Mouse (Mus musculus) ES-CJ7 (cell line): ENCODE measurements around the gene Hnf1b.
A peak's percentile ranks its signal among the peaks of the same experiment; 100 is the strongest.

ENCODE experiments used
- DNase-seq: peaks from one replicate; pipeline ENCODE4 v3.0.0; 2011; ENCODE audit warnings: low read depth, low spot score

Gene Hnf1b

GRCm38 (mm10) chr11:83849529-83850335 lies at the start of gene Hnf1b:
Gene Hnf1b, plus strand, starts transcription at chr11:83850063.
- peak; percentile 23 for DNase-seq

- peak; percentile 68 for DNase-seq
Measured at GRCm38 (mm10) chr11:83802166-83802565, 47.7 kb upstream of the Hnf1b start.

- no peak for DNase-seq
Measured at GRCm38 (mm10) chr11:83802581-83802980, 47.3 kb upstream of the Hnf1b start.

- no peak for DNase-seq
Measured at GRCm38 (mm10) chr11:83810441-83810840, 39.4 kb upstream of the Hnf1b start.

GRCm38 (mm10) chr11:83815191-83815590 lies 34.7 kb upstream of the Hnf1b start:
- no peak for DNase-seq

- peak; percentile 81 for DNase-seq
Measured at GRCm38 (mm10) chr11:83815628-83816027, 34.2 kb upstream of the Hnf1b start.

GRCm38 (mm10) chr11:83817048-83817447 lies 32.8 kb upstream of the Hnf1b start:
- no peak for DNase-seq

GRCm38 (mm10) chr11:83817994-83818393 lies 31.9 kb upstream of the Hnf1b start:
- DNase-seq, result no peak

- no peak for DNase-seq
Measured at GRCm38 (mm10) chr11:83818591-83819127, 31.2 kb upstream of the Hnf1b start.

GRCm38 (mm10) chr11:83819806-83820483 lies 29.9 kb upstream of the Hnf1b start:
- DNase-seq, result no peak

- no peak for DNase-seq
Measured at GRCm38 (mm10) chr11:83826142-83826541, 23.7 kb upstream of the Hnf1b start.

- no peak for DNase-seq
Measured at GRCm38 (mm10) chr11:83828553-83829142, 21.2 kb upstream of the Hnf1b start.

- DNase-seq, result peak; percentile 75
Measured at GRCm38 (mm10) chr11:83832389-83832788, 17.5 kb upstream of the Hnf1b start.

GRCm38 (mm10) chr11:83833517-83833916 lies 16.3 kb upstream of the Hnf1b start:
- no peak for DNase-seq

- no peak for DNase-seq
Measured at GRCm38 (mm10) chr11:83833959-83834496, 15.8 kb upstream of the Hnf1b start.

GRCm38 (mm10) chr11:83839451-83839850 lies 10.4 kb upstream of the Hnf1b start:
- no peak for DNase-seq

- no peak for DNase-seq
Measured at GRCm38 (mm10) chr11:83843534-83843933, 6.3 kb upstream of the Hnf1b start.

GRCm38 (mm10) chr11:83850586-83851272 lies 866 bp downstream of the Hnf1b start:
- DNase-seq, result peak; percentile 48

- peak; percentile 27 for DNase-seq
Measured at GRCm38 (mm10) chr11:83851273-83852015, 1.6 kb downstream of the Hnf1b start.

- peak; percentile 26 for DNase-seq
Measured at GRCm38 (mm10) chr11:83852016-83852355, 2.1 kb downstream of the Hnf1b start.
